Mouse (Mus musculus): ENCODE results near the gene Ldhd.

Ldhd gene

DNA sequence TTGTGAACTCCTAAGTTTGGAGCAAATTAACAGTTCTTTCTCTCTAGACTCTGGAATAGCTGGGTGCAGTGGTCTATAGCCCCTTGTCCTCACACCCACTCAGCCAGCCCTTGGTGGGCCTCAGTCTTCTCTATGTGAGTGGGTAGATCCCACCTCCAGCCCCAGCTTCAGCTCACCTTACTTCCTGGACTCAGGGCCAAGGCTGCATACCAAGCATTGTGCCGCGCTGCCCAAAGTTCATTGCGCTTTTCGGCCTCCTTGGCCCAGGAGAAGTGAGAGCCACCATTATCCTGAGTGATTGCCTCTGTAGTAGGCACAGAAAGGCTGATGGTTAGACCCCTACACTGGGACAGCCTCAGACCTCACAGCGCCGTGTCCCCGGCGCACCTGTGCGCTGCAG is 2.3 kb downstream of the Ldhd start:
- DNase-seq (ENCODE audit: low spot score) = no peak

DNA sequence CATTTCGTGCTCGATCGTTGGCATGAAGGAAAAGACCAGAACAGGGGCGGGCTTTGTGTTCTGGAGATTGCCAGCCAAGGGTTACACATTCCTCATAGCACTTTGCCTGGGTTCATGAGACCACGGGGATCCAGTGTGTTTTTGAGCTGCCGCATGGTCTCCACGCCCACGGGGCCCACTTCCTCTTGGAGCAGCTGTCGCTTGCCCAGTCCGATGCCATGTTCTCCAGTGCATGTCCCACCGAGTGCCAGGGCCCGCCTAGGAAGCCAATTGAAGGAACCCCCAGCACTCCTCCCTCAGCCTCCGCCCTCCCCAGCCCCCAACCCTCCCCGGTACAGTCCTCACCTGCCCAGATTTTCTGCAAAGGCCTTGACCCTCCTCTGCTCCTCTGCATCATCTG is 3.2 kb downstream of the Ldhd start:
- DNase-seq (ENCODE audit: low spot score) = peak; percentile 31

DNA sequence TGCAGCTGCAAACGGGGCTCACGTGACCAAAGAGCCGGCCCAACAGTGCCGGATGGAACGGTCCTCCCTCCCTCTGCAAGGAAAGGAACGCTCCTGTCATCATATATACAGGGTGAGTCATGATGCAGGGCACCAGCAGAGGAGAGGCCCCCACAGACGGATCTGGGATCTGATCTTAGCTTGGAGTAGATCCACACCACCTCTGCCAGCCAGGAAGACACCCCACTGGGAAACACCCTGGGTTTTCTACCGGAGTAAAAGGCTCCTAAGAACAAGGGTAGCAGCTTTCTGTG is 3.7 kb downstream of the Ldhd start:
- peak; percentile 15 for DNase-seq (ENCODE audit: low spot score)

DNA sequence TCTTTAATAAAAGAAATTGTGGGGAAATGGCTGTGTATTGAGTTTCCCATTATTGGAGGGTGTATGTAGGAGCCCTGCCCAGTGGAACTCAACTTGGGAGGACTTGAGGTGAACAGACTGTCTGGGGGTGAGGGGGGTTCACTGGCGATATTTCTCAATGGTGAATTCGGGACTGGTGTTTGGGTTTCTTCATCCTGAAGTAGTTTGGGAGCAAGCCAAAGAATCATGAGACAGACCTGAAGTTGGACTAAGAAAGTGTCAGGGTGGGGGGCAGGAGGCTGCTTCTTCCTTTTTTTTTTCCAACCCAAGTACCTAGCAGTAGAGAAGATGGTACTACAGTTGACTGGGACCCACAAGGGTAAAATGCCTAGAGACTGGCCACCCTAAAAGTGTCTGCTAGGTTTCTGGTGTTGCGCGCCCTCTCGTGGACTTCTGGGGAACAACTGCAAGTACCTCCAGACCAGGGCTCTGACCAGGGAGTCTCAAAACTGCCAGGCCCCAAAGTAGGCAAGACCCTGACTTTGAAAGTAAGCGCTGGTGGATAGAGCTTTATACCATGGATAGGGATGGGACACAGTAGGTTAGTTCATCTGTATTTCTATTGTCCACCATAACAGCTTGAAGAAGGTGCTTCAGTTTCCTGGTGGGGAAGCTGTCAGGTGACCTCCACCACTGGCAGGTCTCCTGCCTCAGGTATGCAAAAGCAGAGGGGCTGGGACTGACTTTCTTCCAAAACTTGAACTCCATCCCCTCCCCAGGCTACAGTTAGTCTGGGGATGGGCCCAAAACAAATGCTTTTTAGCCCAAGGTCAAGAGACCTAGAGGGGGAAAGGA is 4.3 kb downstream of the Ldhd start:
- peak; percentile 75 for DNase-seq (ENCODE audit: low spot score)

DNA sequence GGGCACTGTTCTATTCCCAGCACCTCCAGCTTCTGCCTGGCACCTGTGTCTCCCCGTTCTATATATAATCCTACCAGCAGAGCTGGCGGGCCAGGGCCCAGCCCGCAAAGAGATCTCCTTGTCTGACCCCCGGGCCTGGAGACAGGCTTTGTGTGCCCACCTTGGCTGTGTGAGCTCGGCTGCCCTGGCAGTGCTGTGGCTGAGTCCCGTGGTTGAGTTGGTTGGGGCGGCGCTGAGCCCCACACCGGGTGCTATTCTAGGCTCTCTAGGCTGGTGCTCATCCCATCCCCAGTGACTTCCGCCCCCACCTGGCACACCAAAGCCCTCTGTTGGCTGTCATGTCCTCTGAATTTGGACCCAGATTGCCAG is 5.3 kb downstream of the Ldhd start:
- no peak for DNase-seq (ENCODE audit: low spot score)

DNA sequence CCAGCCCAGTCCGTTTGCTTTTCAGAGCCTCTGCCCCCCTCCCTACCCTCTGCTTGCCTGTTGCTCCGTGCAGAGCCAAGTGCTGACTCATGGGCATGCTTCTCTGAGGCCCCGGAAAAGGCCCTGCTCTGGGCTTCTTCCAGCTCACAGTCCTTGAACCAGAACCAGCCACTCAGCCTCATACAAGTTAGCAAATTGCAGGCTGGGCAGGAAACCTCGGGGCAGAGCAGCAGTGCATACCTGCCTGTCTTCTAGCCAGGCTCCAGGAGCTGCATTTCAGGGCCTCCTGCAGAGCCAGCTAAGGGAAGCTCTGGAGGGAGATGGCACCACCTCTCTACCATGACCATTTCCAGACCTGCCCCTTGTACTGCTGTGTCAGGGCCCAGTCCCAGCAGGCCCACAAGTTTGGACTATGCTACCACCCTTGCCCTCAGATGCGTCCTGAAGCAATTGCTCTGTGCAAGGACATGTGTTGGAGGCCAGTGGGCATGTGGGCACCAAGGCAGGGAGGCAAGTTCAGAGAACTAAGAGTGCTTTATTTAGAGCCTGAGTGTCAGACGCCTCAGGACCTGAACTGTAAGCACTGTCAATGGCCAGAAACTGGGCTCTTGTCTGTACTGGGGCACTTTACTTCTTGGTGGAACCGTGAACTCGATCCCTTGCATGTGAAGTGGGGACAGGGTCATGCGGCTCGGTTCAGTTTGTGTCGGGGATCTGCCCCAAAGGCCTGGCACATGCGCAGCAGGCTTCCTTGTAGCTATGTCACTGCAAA is 5.9 kb downstream of the Ldhd start:
- peak; percentile 66 for DNase-seq (ENCODE audit: low spot score)

DNA sequence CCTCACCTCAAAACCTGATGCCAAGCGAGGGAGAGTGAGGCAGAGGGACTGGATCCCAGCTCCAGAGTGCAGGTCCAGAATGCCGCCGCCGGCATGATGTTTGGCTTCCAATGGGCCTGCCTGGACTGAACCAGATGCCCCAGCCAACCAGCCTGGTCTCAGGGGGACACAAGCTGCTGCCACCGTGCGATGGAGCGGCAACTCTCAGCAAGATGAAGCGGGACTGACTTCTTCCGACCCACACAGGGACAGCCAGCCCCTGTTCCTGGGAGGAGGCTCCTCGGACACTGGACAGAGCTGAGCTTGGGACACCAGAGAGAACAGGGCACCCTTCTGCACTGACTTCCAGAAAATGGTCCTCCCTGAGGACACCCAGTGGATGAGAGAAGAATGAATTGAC is 7.6 kb downstream of the Ldhd start:
- DNase-seq (ENCODE audit: low spot score) = no peak

DNA sequence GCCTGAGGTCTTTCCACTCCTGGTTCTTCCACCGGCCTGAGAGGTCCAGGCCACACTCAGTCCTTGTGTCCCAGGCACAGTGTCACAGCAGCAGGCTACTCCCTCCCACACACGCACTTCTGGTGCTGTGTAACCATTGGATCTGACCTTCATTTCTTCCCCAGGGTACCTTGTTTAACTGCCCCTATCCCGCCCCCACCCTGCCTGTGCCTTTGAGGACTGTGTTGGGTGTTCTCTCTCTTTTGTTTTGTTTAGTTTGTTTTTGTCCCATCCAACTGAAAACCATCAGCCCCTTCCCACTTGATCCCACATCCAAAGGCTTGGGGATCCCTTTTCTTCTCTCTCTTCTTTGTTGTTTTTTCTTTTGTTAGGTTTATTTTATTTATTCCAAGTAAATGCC is 8.1 kb downstream of the Ldhd start:
- no peak for DNase-seq (ENCODE audit: low spot score)

DNA sequence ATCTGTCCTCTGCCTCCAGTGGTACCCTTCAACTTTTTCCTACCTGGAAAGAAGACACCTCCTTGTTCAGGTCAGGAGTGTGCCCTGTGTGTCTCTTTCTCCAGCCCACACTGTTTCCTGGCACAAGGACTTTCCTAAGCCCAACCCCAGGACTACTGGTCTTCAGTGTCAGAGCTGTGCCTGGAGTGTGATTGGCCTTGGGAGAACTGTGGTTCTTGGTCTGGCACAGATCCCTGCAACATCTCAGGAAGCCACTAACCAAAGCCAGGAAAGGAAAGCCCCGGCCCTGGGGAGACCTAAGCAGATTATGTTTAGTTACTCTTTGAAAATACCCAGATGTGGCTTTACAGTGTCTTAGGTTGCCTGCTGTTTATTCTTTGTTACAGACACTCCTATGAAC is 10.2 kb downstream of the Ldhd start:
- DNase-seq (ENCODE audit: low spot score) = no peak

DNA sequence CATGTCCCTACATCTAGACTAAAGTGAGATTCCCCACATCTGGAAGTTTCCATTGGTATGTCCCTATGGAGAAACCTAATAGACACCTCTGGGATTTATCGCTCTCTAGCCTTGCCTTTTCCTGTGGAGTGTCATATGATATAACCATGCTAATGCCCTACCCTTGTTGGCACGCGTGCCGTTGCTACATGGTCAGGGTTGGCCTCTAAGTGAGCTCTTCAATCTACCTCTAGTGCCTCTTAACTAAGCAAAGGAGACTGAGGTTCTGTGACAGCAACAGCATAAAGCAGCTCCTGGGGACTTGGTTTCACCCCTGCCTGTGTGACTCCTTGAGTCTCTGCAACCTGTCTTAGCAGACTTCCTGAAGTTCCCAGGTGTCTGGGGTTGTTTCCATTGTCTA is 11.9 kb downstream of the Ldhd start:
- DNase-seq (ENCODE audit: low spot score) = no peak

DNA sequence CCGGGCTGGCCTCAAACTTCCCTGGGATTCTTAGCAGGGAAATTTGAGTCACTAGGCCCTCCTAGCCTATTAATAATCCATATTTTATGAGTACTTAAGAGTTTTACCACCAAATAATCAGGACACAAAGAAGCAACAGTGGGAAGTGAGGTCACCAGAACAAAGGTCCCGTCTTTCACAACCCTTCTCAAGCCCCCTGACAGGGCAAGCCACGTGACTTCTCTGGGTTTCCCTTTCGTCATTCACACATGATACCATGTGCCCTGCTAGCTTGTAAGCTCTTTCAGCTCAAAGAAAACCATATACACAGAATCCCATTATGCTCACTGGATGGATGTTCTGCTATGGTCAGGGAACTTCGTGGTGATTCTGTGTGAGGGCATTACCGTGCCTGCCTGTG is 12.4 kb downstream of the Ldhd start:
- no peak for DNase-seq (ENCODE audit: low spot score)

DNA sequence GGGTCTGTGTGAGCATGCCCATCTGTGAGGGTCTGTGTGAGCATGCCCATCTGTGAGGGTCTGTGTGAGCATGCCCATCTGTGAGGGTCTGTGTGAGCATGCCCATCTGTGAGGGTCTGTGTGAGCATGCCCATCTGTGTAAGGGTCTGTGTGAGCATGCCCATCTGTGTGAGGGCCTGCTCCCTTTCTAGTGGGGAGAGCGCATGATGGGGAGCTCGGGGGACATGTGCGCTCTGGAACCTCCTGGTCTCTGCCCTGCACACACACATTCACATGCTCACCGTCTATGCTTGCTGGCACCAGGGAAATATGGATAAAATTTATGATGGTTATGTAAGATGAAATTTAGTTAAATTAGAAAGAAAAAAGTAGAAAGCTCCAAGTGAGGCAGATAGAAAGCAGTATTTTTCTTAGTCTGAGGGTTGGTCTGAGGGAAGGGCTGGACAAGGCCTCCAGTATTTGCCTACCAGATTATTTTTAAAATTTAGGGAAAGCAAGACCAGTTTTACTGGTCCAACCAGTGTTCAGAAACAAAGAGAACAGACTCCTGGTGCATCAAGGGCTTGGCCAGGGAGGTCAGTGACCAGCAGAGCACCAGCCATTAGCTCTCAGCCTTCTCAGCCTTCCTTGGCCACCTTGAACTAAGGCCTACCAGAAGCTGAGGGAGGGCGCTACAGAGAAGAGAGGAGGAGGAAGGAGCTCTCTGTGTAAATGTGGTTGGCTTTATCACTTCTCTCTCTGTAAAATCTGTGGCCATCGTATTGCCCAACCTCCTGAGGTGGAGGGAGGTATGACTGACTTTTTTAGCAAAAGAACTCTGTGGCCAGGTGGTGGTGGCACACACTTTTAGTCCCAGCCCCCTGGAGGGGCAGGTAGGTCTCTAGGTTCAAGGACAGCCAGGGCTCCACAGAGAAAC is 15.1 kb downstream of the Ldhd start:
- DNase-seq (ENCODE audit: low spot score) = no peak

DNA sequence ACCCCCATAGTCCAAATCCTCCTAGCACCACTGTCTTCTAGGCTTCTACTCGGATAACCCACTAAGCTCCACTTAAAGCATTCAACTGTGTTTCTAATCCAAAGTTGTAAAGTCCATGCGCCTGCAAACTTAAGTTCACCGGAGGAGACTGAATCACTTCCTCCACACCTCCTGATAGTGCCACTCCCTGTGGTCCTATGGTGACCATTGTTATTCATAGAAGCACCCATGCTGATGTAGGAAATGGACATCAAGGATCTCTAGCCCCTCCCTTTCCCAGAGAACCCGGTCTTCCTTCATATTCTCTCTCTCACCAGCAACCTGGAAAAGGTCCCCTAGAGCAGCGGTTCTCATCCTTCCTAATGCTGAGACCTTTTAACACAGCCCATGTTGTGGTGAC is 17.0 kb downstream of the Ldhd start:
- no peak for DNase-seq (ENCODE audit: low spot score)

DNA sequence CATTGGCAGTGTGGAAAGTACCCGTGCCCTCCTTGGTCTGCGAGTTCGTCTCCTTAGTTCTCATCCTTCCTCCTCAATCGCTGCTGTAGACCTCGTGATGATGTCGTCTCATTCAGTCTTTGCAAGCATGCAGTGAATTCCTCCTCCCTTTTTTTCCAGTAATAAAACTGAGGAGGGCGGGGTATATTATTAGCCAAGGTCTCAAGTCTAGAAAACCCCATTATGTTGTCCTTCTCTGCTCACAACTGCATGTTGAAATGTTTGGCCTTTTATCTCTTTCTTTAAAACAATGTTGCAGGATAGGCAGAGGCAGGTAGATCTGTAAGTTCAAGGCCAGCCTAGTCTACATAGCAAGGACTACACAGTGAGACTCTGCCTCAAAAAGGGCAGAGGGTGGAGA is 22.8 kb downstream of the Ldhd start:
- no peak for DNase-seq (ENCODE audit: low spot score)

DNA sequence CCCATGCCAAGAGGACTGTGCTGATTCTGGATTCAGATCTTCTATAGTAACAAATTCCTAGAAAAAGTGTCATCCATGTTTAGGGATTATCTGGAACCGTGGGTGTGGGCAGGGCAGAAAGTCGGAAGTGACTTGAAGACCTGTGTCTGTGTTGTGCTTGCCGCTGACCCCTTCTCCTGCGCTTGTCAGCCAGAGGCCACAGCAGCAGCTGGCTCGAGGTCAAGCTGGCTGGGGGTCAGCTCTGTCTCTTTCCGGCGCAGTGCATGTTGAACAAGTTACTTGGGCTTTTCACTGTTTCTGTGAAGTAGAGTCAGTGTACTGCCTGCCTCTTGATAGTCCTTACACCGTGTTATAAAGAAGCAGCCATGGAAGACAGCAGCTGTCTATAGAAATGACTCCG is 23.2 kb downstream of the Ldhd start:
- DNase-seq (ENCODE audit: low spot score) = no peak

DNA sequence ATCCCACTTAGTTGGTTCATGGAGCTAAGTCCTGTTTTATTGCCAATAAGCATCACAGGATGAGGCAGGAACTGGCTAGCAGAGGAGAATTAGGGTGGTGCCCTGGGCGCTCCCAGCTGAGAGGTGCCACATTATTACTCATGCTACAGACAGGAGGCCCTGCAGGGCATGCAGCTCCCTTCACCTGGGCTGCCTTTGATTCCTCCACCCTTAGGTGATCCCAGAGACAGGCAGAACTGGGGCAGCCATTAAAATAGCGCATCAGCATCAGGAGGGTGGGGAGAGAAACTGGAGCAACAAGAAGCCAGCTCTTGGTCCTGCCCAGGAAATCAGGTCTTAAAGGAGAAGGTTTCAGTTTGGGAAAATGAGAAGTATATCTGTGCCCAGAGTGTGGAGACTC is 25.2 kb downstream of the Ldhd start:
- DNase-seq (ENCODE audit: low spot score) = no peak

DNA sequence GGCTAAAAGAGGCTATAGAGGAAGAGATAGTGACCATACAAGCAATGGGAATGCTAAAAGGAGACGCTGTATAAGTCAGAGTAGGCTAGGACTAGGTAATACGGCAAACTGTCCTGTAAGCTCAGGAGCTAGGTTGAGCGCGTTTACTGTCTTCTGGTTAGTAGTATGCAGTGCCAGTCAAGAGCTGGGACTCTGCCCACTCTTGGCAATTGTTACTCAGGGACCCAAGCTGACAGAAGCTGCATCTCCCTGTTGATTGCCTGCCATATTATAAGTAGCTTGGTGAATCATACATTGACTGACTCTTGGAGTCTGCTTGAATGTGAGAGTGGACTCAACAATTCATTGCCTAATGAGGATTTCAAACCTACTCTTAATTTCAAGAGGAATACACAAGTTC is 28.1 kb downstream of the Ldhd start:
- peak; percentile 38 for DNase-seq (ENCODE audit: low spot score)

DNA sequence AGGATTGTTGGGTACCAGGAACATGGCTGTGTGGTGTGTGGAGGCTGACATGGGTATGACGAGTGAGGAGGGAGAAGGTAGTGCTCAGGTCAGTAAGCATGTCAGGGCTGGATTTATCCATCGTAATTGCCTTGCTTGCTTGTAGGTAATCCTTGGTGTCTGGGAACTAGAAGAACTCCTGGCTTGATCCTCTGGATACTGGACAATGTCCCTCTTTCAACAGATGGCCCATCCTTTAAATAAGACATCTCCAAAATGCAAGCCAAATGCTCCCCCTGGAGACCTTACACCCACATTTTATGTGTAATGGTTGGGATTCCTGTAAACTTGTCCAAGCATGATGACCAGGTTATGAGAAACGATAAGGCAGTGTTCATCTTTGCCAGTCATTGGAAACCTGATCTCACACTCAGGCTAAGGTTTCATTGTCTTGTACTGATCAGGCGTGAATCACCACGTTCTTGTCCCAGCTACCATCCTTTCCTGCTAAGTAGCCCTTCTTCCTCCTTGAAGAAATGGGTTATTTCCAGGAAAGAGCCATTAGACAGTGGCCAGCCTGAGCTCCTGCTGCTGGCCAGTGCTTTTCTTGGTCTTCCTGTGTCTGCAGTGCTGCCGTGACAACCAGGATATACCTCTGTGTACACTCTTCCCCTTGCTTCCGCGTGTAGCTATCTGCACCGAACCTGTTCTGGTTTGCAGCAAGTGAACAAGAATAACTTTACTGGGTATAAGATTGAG is 30.3 kb downstream of the Ldhd start:
- DNase-seq (ENCODE audit: low spot score) = no peak

DNA sequence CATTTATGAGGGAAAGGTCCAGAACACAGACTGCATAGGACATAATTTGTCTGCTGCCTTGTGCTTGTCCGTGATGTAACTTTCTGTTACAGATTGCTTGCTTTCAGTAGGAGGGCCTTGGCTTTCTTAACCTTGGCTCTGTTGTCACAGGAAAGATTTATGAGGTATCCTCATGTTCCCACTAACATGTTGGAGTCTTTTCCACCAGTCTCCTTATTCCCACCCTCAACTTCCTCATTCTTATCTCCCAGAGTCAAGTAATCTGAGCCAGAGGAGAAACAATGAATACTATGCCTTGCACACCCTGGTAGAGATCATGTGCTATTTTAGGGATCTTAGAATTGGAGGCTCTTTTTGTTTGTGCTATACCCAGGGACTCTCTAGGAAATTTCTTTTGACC is 32.9 kb downstream of the Ldhd start:
- DNase-seq (ENCODE audit: low spot score) = no peak

DNA sequence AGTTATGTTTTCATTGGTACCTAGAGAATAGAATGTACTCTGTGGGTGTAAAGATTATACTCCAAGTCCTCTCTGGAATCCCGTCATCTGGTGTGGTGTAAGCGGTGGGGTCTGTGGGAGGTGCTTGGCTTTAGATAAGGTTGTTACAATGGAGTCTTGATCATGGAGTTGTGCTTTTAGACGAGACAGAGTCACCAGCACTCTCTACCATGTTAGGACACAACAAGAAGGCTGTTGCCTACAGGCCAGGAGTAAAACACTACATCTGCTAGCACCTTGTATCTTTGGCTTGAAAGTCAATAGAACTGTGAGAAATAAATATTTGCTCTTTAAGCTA is 33.7 kb downstream of the Ldhd start:
- DNase-seq (ENCODE audit: low spot score) = no peak

DNA sequence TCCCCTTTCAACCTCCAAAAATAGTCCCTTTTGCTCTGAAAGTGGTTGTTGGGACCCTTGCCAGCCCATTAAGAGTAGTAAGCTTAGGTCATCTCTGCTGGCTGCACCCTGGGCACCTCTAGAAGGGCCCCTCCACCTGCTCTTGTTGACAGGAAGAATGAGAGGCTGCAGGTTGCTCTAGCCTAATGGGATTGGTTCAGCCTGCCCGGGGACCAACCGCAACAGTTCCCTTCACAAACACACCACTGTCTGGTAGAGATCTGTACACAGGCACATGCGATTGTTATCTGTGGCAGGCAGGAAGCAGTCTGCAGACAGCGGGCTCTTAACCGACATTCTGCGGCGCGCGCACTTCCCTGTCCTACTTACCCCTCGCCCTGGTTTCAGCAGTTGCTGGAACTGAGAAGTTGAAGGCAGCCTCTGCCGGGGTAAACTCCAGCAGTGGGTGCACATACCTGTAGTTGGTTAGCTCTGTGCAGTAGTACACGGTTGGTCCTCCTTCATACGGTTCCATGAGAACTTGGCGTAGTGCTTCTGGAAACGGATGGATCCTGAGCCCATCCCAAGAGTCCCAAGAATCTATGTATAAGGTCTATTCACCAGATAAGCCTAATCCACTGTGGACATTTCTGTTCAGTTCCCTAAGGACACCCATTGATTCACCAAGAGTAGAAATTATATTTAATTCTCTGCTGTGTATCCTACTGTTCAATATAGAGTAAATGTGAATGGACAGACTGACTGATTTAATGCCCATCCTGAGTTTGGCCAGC is 34.3 kb downstream of the Ldhd start:
- DNase-seq (ENCODE audit: low spot score) = peak; percentile 45

DNA sequence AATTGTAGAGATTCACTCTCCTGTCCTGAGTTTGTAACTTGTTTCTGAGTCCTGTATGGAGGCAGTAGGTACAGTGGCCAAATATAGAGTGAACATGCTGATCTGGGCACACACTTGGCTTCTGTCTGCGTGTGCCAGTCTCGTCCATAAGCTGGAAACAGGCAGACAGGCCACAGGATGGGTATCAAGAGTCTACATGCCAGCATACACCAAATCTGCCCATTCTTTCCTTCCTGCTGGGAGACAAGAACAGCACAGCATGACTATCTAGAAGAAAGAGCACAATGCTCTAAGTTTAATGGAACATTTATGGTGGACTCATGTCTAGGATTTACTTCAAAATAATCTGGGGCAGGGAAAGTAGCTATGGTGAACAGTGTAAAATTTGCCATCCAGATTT is 35.2 kb downstream of the Ldhd start:
- no peak for DNase-seq (ENCODE audit: low spot score)

Measured in layer of hippocampus, adult 11-12 months (tissue).